Mouse (Mus musculus) neural tube, postnatal 0 days (tissue): ENCODE measurements around the gene Krt86. TPM values are rescaled to one million over a fixed set of nuclear protein-coding genes. Genes with fewer than 3 reads are reported as not detected.

Source experiments
- polyA plus RNA-seq: library from polyadenylated mRNA; unstranded; fragments of >200 nt; fragmentation: Nextera tagmentation; extraction: Ambion mirVana; gene quantifications from 2 replicates; pipeline ENCODE4 v1.2.1, GENCODE M21; 2015

The Krt86 gene
- polyA plus RNA-seq: 0.13 and 0.14 TPM in 2 replicates

DNA sequence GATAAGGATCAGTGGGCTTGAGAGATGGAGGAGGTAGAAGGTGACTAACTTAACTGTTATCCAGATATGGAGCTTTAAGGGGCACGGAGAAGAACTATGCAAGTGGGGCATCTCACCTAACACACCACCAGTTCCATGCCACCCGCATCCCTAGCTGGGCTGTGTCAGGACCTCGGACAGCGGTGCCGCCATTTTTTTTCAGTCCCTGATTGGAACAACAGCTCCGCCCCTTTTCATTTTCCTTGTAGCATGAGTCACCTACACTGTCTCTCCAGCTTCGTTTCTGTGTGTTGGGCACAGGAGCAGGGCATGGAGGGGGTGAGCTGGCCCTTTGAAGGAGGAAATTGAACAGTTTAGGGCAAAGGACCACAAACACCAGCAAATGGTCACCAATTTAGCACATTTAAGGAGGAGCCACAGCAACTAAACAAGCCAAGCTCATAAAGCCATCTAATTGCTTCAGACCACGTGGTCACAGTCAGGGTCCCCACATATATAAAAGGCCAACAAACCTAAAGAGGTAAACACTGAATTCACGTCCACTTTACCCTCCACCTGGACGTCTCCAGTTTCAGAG, at the start of gene Krt86:
TSS of gene Krt86 (plus strand) at position 527 of the 577 bp plus-strand sequence.

DNA sequence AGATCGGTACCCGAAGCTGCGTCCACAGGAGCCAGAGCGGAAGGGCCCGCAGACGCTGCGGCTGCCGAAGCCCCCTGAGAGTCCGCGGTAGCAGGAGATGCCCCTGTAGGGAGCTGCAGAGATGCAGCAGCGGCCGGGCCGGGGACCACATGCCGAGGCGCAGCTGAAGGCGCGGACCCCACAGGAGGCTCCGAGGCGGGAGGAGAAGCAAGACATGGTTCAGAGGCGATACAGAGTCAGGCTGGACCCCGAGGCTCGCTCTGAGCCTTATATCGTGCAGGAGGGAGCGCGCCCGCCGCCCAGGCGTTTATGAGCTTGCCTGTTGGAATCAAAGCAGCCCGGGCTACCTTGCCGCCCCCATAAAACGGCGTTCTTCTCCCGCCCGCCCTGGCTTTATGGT, 34.7 kb upstream of the Krt86 start, which contains the start of gene Krt87:
TSS of gene Krt87 (minus strand) at position 250 of the 400 bp plus-strand sequence.

DNA sequence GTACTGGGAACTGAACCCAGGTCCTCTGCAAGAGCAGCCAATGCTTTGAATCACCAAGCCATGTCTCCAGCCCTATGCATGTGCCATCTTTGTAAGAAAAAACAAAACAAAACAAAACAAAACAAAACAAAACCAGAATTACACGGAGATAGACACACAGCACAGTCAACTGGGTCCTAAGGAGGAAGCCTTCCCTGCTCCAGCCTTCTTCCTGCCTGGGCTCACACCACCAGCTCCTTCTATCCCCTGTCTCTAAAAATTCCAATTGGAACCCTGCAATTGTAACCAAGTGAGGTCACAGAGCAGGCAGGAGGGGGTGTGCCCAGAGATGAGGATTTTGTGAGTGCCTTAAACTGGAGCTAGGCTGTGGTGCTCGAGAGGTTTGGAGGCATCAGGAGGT, 25.8 kb upstream of the Krt86 start, which contains the start of gene Krt88:
TSS of gene Krt88 (plus strand) at position 301 of the 400 bp plus-strand sequence.

DNA sequence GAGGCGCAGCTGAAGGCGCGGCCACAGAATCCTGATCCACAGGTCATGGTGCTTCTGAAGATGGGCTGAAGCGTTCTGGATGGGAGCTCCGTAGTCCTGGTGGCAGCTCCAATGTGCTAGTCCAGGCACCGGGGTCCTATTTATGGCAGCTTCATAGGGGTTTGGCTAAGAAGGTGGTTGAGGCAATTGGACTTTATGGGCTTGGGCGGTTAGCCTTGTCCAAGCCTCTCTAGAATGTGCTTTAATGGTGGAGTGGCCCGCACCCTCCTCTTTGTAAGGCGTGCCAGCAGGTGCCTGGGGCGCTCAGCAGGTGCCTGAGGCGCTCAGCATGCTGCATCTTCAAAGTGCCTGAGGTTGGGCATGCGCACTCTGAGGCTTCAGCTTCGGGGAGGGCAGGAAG, 9.6 kb upstream of the Krt86 start, which contains the start of gene Krt81:
TSS of gene Krt81 (minus strand) at position 101 of the 400 bp plus-strand sequence.

DNA sequence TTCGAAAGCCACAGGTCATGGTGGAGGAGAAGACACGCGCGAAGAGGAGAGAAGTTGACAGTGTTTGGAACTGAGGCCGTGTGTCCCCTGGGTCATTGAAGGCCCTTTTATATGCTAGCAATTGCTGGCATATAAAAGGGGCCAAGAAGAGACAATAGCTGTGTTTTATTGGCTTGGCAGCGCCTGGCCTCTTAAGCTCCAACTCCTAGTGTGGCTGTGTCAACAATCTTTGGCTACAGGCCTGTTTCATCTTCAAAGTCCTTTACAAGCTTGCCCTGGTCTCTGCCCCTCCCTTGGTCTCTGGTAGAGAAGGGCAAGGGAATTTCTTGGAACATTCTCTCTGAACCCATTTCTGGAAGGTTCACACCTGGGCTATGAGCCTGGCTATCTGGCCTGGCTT, 18.2 kb downstream of the Krt86 start, which contains the start of gene Krt83:
TSS of gene Krt83 (minus strand) at position 82 of the 400 bp plus-strand sequence.

DNA sequence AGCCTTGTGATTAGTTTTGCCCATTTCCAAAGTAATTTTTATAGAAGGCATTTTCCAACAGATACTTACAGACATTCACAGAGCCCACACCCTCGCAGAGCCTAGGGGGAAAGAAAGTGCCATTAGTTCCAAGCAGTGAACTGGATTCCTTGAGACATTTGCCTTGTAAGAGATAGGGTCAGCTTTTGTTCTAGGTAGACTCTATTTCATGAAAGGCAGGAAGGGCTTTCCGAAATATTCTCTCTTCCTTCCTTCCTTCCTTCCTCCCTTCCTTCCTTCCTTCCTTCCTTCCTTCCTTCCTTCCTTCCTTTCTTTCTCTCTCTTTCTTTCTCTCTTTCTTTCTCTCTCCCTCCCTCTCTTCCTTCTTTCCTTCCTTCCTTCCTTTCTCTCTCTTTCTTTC, 43.9 kb downstream of the Krt86 start, which contains the start of gene Gm49425:
TSS of gene Gm49425 (minus strand) at position 101 of the 400 bp plus-strand sequence.

Other genes with a start within 250 kb of the Krt86 start
- 2.7 and 3.2 TPM in 2 replicates for gene Grasp, start 249.3 kb upstream of the Krt86 start, polyA plus RNA-seq
- gene Nr4a1, start 219.2 kb upstream of the Krt86 start, polyA plus RNA-seq: 11.8 and 15.2 TPM in 2 replicates
- 63.2 and 67.3 TPM in 2 replicates for gene Atg101, start 189.2 kb upstream of the Krt86 start, polyA plus RNA-seq
- 0.26 and 0.34 TPM in 2 replicates for gene 6030408B16Rik, start 180.3 kb upstream of the Krt86 start, polyA plus RNA-seq
- 0.58 and 0.74 TPM in 2 replicates for gene Krt80, start 103.3 kb upstream of the Krt86 start, polyA plus RNA-seq
- 0.19 and 0.37 TPM in 2 replicates for gene Krt7, start 62.4 kb upstream of the Krt86 start, polyA plus RNA-seq
- gene Krt87, start 34.7 kb upstream of the Krt86 start, polyA plus RNA-seq: 1.1 and 1.2 TPM in 2 replicates
- not detected in 2 replicates for gene Krt88, start 25.7 kb upstream of the Krt86 start, polyA plus RNA-seq
- not detected in 2 replicates for gene Krt81, start 9.7 kb upstream of the Krt86 start, polyA plus RNA-seq
- gene Krt83, start 18.0 kb downstream of the Krt86 start, polyA plus RNA-seq: not detected in 2 replicates
- 0.45 and 0.79 TPM in 2 replicates for gene Gm49425, start 43.8 kb downstream of the Krt86 start, polyA plus RNA-seq
- 0.05 TPM in 1 of 2 replicates, not detected in the other for gene Krt84, start 59.3 kb downstream of the Krt86 start, polyA plus RNA-seq
- not detected in 2 replicates for gene Krt82, start 77.2 kb downstream of the Krt86 start, polyA plus RNA-seq
- 0.11 and 0.28 TPM in 2 replicates for gene Krt90, start 89.5 kb downstream of the Krt86 start, polyA plus RNA-seq
- gene Krt75, start 100.4 kb downstream of the Krt86 start, polyA plus RNA-seq: 0.24 and 0.31 TPM in 2 replicates
- gene Gm5414, start 154.7 kb downstream of the Krt86 start, polyA plus RNA-seq: not detected in 2 replicates
- not detected in 2 replicates for gene Gm5478, start 173.9 kb downstream of the Krt86 start, polyA plus RNA-seq
- not detected in 2 replicates for gene Krt6b, start 206.8 kb downstream of the Krt86 start, polyA plus RNA-seq
- gene Krt6a, start 220.8 kb downstream of the Krt86 start, polyA plus RNA-seq: not detected in 2 replicates
- gene Krt5, start 239.4 kb downstream of the Krt86 start, polyA plus RNA-seq: 0.12 and 0.17 TPM in 2 replicates